Comparison of ENCODE assay signal across 9 mouse cellular contexts in genomic region chr16:56131666-56132065, GRCm38 (mm10).
A peak's percentile ranks its signal among the peaks of the same experiment; 100 is the strongest.
DNase-seq lines count a peak whose midpoint lies in the region; ATAC-seq and TF ChIP-seq lines count a peak whose summit lies in the region.
"Had no signal": no experiment of that assay in that cellular context is flagged by ENCODE, and none has a peak within 500 bp of the region (broad histone marks: within the 10 kb centered on the region; RNA-seq: fewer than 3 reads in every experiment).

No protein-coding gene starts in this region.

- no peak overlapping the region for H3K4me3 ChIP-seq in kidney, embryonic 16.5 days (ENCODE audit: low read length)
- no peak overlapping the region for H3K4me3 ChIP-seq in ES-E14 (ENCODE audit: insufficient read depth in 1 of 2, low read depth in 1 of 2, low read length in 2 of 2, poor library complexity in 1 of 2, severe bottlenecking in 1 of 2)
- H3K4me3 ChIP-seq: lung, embryonic 15.5 days had no signal

- H3K36me3 ChIP-seq in kidney, embryonic 16.5 days (ENCODE audit: insufficient read depth, low read length): peaks cover 5% of the 10 kb centered on the region
- H3K36me3 ChIP-seq in ES-E14 (ENCODE audit: control insufficient read depth, insufficient read depth, low read length, poor library complexity, severe bottlenecking): no peaks in the 10 kb centered on the region

- intact Hi-C loops in gastrocnemius, postnatal 14 days (cut with DNase I; ENCODE audit: low total_unique reads): no loop called here

- 40% methylated on average over 3 of the region's 3 CpGs for WGBS in kidney, embryonic 16.5 days

- no peaks in the 10 kb centered on the region for H3K9me3 ChIP-seq in kidney, embryonic 16.5 days (ENCODE audit: low read length)
- H3K9me3 ChIP-seq in ES-E14 (ENCODE audit: control insufficient read depth, insufficient read depth, low read depth, low read length): no peaks in the 10 kb centered on the region
- H3K9me3 ChIP-seq: lung, embryonic 15.5 days had no signal

- no peak overlapping the region for H3K9ac ChIP-seq in kidney, embryonic 16.5 days (replicated peaks; ENCODE audit: low read length)
- no peak overlapping the region for H3K9ac ChIP-seq in ES-E14 (ENCODE audit: insufficient read depth, low read depth, low read length, poor library complexity, severe bottlenecking)
- H3K9ac ChIP-seq: lung, embryonic 15.5 days had no signal

- H3K27ac ChIP-seq in kidney, embryonic 16.5 days (ENCODE audit: low read length): no peak overlapping the region
- no peak overlapping the region for H3K27ac ChIP-seq in ES-E14 (ENCODE audit: insufficient read depth, low read depth, low read length, poor library complexity, severe bottlenecking)
- H3K27ac ChIP-seq: lung, embryonic 15.5 days had no signal

- no peaks in the 10 kb centered on the region for H3K27me3 ChIP-seq in kidney, embryonic 16.5 days (ENCODE audit: insufficient read depth, low read length)
- H3K27me3 ChIP-seq: lung, embryonic 15.5 days had no signal

- DNase-seq in kidney, postnatal 36 days: peak; percentile 19 to 30
- DNase-seq in ES-E14 (ENCODE audit: low read depth, low spot score): no peak
- peak; percentile 79 for DNase-seq in adipocyte (ENCODE audit: low spot score)
- DNase-seq in lung, postnatal 25 days (ENCODE audit: low spot score): peak; percentile 38
- DNase-seq in spleen, postnatal 4 days (ENCODE audit: low spot score in 2 of 2): no peak
- no peak for DNase-seq in gastrocnemius, postnatal 14 days
- DNase-seq in kidney, postnatal 4 days: no peak

- no peak overlapping the region for H3K4me2 ChIP-seq in kidney, embryonic 16.5 days (replicated peaks; ENCODE audit: low read depth, low read length)
- H3K4me2 ChIP-seq: lung, embryonic 15.5 days had no signal

- no peak for ATAC-seq in kidney, embryonic 16.5 days (ENCODE audit: low FRiP score, low TSS enrichment)

- in situ Hi-C loops in ES-E14 (cut with MboI; ENCODE audit: low sequenced_read_pairs in 2 of 2, unreplicated experiment in 2 of 2): no loop called here

- H3K4me1 ChIP-seq in kidney, embryonic 16.5 days (ENCODE audit: insufficient read depth, low read length): no peaks in the 10 kb centered on the region
- H3K4me1 ChIP-seq in ES-E14 (ENCODE audit: control insufficient read depth in 2 of 2, insufficient read depth in 2 of 2, low read length in 2 of 2, poor library complexity in 1 of 2): no peaks in the 10 kb centered on the region

TF ChIP-seq in ES-E14, 5 proteins besides CTCF, POLR2A, EP300 and RAD21:
- peak; percentile 61; the same call in 1 of the 2 replicates for TF ChIP-seq ZC3H11A (IDR thresholded peaks at IDR 0.05; ENCODE audit: borderline replicate concordance, low read depth, low read length)
- TF ChIP-seq ZNF384 (IDR thresholded peaks at IDR 0.05; ENCODE audit: low read depth, low read length): no peak
TF ChIP-seq in ES-E14: peak in this region for 1.

Comparison
In these comparisons a context has a peak if more than half of its experiments do, and no peak if none do; other contexts are left out.
1. DNase-seq: peak in kidney, postnatal 36 days (2 of 2), adipocyte (single experiment) and lung, postnatal 25 days (single experiment); none in ES-E14 (single experiment), spleen, postnatal 4 days (0 of 2), gastrocnemius, postnatal 14 days (single experiment) and kidney, postnatal 4 days (0 of 2).